Mouse (Mus musculus): ENCODE measurements around the gene Ccdc12.
"Not testable (repeated sequence)": the region's sequence is repeated elsewhere in the genome, so short reads cannot be mapped to it uniquely, and the experiment has no call there.

Gene Ccdc12

GRCm38 (mm10) chr9:110673107-110673752, 16.9 kb downstream of the Ccdc12 start:
- no peak for DNase-seq (ENCODE audit: low read depth, low spot score)

- DNase-seq (ENCODE audit: low read depth, low spot score): no peak
Observed at GRCm38 (mm10) chr9:110676492-110676911, 20.2 kb downstream of the Ccdc12 start.

DNA sequence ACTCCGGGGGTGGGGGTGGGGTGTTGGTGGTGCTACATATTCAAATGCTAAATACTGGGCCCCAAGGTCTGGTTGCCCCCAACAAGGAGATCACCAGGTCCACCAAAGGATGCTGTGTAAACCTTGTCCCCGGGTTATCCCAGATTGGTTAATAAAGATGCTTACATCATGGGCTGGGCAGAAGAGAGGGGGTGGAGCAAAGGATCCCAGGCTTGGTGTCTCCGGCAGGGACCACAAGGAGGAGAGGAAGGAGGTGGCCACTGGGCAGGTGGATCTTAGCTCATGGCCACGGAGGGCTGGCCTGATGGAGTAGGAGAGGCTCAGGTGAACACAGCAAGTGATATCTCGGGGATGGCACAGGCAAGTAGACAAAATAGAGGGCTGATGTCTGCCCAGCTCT, 22.6 kb downstream of the Ccdc12 start:
- no peak for DNase-seq (ENCODE audit: low read depth, low spot score)

- no peak for DNase-seq (ENCODE audit: low read depth, low spot score)
Observed at GRCm38 (mm10) chr9:110680736-110681507, 24.6 kb downstream of the Ccdc12 start.

DNA sequence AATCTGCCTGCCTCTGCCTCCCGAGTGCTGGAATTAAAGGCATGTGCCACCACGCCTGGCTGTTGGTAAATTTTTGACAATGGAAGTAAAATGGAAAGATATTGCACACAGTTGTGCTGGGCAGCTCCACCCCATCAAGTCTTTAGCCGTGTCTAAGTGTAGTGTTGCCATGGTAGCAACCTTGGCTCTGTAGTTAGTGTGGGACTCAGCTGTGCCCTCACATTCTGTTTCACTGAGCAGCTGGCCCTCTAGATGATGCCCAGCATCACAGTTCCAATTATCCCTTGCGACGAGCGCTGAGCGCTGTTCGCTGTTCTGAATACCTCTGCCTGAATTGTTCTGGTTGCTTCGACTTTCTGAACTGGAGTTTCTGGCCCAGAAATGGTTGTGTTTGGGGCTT, 25.5 kb downstream of the Ccdc12 start:
- DNase-seq (ENCODE audit: low read depth, low spot score): no peak

DNA sequence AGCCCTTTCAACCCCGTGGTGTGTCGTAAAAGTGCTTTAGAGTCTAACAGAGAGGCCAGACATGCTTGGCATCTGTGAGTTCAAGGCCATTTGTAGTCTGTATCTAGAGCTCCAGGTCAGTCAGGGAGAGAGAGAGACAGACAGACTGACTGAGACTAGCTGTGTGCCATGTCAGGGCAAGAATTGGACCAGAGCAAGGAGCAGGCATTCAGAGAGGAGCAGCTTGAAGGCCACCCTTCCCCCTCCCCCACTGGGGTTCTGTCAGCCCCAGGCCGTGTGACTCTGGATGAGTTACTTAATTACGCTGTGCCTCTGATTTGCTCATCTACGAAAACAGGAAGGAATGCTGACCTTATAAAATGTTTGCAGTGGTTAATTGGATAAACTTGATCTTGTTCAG, 26.0 kb downstream of the Ccdc12 start:
- no peak for DNase-seq (ENCODE audit: low read depth, low spot score)

GRCm38 (mm10) chr9:110682697-110683096, 26.4 kb downstream of the Ccdc12 start:
- DNase-seq (ENCODE audit: low read depth, low spot score): not testable (repeated sequence)

- no peak for DNase-seq (ENCODE audit: low read depth, low spot score)
Observed at GRCm38 (mm10) chr9:110683574-110684099, 27.3 kb downstream of the Ccdc12 start.

DNA sequence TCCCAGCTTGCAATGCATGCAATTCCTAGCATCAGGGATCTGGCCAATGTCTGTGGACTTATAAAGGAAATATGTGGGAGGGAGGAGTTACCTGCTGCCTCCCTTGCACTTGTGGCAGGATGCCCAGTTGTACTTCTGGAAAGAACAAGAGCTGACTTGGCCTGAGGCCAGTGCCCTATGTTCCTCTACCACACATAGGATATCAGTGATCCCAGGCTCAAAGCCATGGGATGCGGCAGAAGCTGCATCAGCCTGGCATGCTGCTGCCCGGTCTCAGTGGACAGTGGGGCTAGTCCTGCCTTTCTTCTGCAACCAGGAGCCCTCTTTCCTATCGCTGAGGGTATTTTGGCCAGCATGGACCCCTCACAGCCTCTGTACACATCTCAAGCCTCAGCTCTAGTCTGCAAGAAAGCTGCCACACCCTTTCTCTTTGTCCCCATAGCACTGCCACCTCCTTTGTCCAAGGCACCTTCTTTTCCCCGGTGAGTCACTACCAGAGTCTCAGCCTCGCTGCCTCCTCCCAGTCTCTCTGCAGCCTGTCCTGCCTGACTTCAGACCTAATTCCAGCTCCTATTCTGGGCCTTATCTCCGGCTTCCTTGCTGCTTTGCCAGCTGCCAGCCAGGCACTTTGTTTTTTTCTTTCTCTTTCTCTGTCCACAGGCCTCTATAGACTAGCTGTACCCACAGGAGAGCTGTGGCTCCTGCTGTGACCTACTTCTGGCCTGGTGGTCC, 28.0 kb downstream of the Ccdc12 start:
- no peak for DNase-seq (ENCODE audit: low read depth, low spot score)

GRCm38 (mm10) chr9:110685187-110685586, 28.9 kb downstream of the Ccdc12 start:
- DNase-seq (ENCODE audit: low read depth, low spot score): no peak

DNA sequence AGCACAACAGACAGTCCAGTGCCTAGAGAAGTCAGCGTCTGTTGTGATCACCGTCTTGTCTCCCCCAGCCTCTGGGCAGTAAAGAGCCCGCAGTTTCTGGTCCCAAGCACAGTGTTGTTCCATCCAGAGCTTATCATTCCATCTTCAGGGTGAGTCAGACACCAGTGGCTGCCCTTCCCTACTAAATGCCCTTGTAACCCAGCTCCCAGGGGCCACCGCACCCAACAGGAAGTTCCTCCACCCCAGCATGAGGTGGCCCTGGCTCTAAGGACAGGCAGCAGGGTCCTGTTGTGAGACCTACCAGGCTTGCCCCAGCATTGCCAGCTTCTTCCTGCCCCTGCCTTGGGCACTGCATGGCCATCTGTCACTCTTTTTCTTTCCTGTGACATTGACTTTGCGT, 29.3 kb downstream of the Ccdc12 start:
- no peak for DNase-seq (ENCODE audit: low read depth, low spot score)

DNA sequence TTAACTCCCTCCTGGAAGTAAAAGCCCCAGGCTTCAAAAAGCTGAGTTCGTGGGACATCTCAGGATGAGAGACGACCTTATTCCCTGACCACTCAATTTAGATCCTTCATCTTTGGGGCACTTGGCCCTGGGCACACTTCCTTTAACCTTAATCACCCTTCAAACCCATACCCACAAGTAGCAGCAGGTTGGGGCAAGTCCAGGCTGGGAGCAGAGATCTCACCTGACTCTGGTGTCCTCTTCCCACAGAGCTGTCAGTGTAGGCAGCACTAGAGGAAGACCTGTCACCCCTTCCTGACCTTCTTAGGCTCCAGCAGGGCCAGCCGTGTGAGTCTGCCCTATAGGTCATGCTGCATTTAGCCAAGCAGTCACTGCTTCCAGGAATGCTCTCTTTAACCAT, 30.2 kb downstream of the Ccdc12 start:
- DNase-seq (ENCODE audit: low read depth, low spot score): no peak

DNA sequence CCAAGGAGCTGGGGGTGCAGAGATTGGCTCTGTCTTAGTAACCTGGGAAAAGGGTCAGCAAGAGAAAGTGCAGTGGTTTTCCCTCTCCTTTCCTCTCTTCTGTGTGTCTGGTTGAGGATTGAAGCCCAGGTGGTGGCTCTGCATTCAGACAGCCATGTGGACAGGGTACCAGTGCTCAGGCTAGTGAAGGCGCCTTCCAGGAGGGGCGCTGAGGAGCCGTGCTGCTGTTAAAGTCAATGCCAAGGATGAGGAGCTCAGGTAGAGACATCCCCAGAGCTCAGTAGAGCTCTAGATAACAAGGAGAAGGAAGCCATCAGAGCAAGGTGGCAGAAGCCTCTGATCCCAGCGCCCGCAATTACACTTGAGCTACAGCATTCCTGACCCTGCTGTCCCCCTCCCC, 30.8 kb downstream of the Ccdc12 start:
- no peak for DNase-seq (ENCODE audit: low read depth, low spot score)

GRCm38 (mm10) chr9:110687846-110688245, 31.5 kb downstream of the Ccdc12 start:
- no peak for DNase-seq (ENCODE audit: low read depth, low spot score)

- no peak for DNase-seq (ENCODE audit: low read depth, low spot score)
Observed at GRCm38 (mm10) chr9:110689261-110689779, 33.0 kb downstream of the Ccdc12 start.

- DNase-seq (ENCODE audit: low read depth, low spot score): no peak
Observed at GRCm38 (mm10) chr9:110695165-110695755, 39.0 kb downstream of the Ccdc12 start.

DNA sequence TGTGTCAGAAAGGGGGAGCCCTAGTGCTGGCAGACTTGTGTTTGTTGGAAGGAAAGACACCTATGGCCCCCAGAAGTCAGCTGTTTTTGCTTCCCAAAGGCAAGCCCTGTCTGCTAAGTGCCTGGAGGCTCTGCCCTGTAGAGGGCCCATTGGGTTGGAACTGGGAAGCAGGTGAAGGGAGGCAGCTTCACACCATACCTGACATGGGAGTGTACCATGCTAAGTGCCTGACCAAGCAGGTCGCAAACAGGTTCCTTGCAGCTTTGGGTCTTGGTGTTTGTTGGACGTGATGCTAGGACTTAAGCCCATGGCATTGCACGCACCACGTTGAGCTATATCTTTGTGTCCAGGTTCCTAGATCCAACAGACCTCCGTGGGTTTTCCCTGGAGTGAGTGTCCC, 40.1 kb downstream of the Ccdc12 start:
- no peak for DNase-seq (ENCODE audit: low read depth, low spot score)

- no peak for DNase-seq (ENCODE audit: low read depth, low spot score)
Observed at GRCm38 (mm10) chr9:110697465-110697864, 41.2 kb downstream of the Ccdc12 start.

DNA sequence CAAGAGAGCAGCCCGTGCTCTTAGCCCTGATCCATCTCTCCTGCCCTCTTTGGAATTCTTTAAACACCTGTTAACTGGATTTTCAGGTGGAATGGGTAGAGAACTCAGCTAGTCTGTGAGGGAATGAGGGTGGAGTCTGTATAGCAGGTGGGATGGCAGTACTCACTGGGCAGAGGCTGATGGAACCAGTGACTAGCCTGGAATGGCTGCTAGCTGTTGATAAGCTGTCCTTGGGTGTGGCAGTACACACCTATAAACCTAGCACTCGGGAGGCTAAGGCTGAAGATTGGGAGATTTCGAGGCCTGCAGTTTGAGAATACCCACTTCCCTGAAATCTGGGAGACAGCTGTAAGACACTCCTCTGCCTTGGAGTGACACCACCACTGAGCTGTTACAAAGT, 43.3 kb downstream of the Ccdc12 start:
- peak; percentile 57 for DNase-seq (ENCODE audit: low read depth, low spot score)

DNA sequence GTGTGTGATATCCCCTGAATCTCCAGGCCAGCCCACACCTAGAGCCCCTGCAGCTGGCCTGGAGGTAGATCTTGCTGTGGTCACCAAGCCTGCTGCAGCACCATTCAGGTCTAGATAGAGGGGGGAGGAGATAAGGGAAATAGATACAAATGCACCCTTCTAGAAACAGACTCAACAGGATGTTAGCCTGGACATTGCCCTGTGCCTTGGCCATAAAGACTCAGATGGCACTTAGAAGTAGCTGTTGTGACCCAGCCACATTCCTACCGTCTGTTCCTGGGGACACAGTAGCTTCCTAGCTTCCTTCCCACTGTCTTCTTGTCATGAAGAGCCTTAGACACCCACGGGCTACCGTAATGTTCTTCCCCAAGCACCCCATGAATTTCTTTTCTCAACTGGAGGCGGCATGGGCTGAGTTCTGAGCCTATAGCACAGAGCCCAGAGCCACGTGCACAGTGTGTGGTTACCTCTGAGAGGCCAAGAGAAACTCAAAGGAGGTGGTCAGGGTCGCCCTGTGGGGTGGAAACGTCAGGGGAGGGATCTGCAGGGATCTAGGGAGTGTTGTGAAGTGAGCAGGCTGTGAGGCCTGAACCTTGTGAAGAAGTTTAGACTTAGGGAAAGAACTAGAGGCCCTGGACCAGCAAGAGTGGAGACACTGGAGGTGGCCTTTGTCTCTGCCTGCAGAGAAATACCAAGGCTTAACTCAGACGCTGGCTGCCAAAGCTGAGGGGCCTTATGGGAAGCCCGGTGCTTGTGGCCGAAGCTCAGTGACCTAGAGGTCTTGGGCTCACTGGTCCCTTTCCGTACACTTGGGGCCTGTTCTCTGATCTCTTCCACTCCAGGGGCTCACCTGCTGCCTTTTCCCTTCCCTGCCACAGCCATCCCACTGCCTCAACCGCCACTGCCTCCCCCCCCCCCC, 45.1 kb downstream of the Ccdc12 start:
- no peak for DNase-seq (ENCODE audit: low read depth, low spot score)

DNA sequence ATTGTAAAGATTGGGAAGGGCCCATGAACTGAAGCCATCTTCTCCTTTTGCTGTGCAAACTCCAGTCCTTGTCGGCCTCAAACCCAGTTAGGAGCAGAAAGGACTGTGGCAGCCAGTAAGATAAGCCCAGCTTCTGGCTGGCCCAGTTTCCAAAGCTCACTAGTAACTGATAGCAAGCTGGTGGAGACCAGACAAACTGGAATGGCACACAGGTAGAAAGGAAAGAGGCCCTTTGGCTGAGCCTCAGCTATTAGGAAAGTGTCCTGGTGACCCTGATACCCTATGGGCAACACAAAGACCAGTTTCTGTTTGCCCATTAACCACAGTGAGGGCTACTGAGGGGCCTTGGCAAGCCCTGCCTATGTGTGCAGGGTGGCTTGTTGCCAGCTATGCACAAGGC, 46.5 kb downstream of the Ccdc12 start:
- DNase-seq (ENCODE audit: low read depth, low spot score): no peak
